Mouse (Mus musculus): Measurements from ENCODE around the gene Fam187a. TPM values are rescaled to one million over a fixed set of nuclear protein-coding genes. Genes with fewer than 3 reads are reported as not detected.

Gene Fam187a
- not detected in 2 replicates for polyA plus RNA-seq (2012; rRNA removed)

DNA sequence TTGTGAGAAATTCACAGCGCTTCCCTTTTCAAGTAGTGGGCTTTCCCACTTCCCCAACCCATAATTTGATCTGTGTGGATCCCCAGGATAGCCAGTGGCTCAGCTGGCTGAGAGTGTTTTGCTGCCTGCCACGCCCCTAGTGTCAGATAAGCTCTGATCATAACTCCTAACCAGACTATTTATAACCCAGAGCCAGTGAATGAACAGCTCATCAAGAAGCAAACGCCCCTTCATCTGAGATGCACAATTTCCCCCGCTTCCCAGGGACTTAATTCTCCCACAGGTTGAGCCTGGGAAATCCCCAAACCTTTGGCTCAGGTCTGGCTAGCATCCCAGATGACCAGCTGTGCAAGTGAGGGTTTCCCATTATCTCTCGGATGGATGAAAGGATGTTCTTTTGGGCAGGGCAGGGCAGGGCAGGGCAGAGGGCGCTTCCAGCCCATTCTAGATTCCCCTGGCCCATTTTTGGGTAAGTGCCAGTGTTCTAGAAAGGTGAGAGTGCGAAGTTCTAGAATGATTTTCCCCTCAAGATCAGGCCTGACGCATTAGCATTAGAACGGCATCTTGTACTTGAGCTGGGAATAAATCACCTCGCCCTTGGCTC, at the start of gene Fam187a:
Gene Fam187a (plus strand): TSS at position 554 of the 604 bp plus-strand sequence.
- no peak for DNase-seq (ENCODE audit: low spot score)

- DNase-seq (ENCODE audit: low spot score) = no peak
Observed at GRCm38 (mm10) chr11:102835549-102835948, 49.4 kb upstream of the Fam187a start, which contains the start of gene Higd1b. Higd1b (plus strand) TSS chr11:102835849.

DNA sequence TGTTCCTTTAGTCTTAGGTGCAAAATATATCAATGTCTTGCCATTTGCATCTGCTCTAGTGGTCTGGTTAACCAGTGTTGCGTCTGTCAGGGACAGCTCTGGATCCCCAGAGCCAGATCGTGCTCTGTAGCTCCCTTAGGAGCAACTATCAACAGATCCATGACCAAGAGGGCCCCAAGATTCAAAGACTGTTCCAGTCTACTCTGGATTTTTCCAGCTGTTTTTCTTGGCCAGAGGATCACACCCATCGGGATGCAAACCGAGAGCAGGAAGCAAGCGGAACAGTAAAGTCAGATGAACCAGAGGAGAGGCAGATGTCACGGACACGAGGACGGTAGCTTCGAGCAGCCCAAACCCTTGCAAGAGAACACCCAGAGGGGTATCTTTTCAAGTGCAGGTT, 48.8 kb upstream of the Fam187a start:
- no peak for DNase-seq (ENCODE audit: low spot score)

GRCm38 (mm10) chr11:102837385-102837784, 47.6 kb upstream of the Fam187a start:
- no peak for DNase-seq (ENCODE audit: low spot score)

DNA sequence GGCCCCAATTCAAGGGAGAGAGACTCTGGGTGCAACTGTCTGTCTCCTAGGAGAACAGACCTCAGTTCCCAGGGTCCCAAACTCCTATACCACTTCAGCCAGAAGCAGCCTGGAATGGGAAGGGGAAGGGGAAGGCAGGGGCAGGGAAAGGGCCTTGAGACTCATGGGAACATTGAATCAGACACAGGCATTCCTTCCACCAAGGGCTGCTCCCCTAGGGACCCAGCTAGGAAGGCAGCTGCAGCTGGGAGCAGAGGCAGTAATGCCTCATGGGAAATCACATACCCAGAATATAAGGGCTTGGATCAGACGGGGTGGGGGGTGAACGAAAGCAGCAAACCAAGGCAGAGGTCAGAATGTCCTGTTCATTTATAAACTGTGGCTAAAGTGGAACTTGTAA, 46.8 kb upstream of the Fam187a start:
- no peak for DNase-seq (ENCODE audit: low spot score)

GRCm38 (mm10) chr11:102838616-102839150, 46.3 kb upstream of the Fam187a start:
- no peak for DNase-seq (ENCODE audit: low spot score)

- DNase-seq (ENCODE audit: low spot score) = no peak
Observed at GRCm38 (mm10) chr11:102845926-102846325, 39.0 kb upstream of the Fam187a start.

DNA sequence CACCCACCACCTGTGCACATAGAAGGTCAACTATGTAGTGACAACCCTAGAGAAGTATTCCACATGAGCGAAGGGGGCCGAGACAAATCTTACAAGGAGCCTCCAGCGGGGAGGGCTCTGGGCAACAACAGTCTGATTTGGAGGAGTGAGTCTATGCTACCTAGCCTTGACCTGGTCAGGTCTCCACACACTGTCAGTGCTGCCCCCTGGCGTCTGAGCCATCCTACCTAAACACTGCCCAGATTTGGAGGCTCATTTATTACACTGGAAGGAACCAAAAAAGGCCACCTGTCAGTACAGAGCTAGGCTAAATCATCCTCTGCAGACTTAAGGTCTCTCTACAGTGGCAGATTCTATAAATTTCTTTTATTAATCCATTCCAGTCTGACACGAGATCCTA, 33.1 kb upstream of the Fam187a start:
- peak; percentile 47 for DNase-seq (ENCODE audit: low spot score)

GRCm38 (mm10) chr11:102853760-102854159, 31.2 kb upstream of the Fam187a start:
- DNase-seq (ENCODE audit: low spot score) = no peak

GRCm38 (mm10) chr11:102855941-102856340, 29.0 kb upstream of the Fam187a start:
- no peak for DNase-seq (ENCODE audit: low spot score)

DNA sequence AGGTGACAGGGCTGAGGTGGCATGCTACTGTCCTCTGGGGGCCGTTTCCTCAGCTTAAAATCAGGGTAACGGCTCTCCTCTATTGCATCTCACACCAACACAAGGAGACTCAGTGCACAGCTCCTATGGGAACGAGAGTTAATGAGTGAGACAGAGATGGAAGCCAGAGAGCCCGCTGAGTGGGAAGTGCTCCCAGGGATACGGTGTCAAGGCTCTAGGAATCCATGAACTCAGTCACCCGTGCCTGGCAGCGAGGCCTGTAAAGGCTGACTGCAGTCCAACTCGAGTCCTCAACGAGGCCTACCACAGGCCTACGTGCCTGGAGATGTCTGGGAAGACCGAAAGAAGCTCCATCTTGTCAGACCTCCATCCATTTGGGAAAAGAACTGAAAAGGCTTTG, 26.0 kb upstream of the Fam187a start:
- DNase-seq (ENCODE audit: low spot score) = no peak

GRCm38 (mm10) chr11:102859933-102860332, 25.0 kb upstream of the Fam187a start:
- no peak for DNase-seq (ENCODE audit: low spot score)

- no peak for DNase-seq (ENCODE audit: low spot score)
Observed at GRCm38 (mm10) chr11:102864272-102864671, 20.7 kb upstream of the Fam187a start.

DNA sequence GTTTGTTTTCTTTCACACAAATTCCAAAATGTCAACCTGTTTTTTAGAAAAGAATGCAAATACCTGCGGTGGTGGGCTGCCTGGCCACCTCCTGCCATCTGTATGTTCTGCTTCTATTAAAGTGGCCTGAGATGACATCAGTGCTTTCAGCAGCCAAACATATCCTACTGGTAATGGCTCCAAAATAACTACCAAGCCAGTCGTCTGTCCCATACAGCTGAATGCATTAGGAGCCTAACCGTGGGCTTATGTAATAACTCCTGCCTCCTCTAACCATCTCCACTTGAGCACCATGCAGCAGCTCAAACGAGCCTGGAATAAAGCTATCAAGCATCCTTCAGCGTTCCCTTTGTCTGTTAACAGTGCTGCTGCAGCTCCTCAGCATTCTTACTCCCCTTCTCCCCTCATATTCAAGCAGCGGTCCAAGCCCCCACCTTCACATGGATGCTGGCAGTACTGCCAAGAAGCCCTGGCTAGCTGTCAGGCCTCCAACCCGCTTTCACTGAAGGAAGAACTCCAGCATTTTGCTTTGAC, 10.1 kb upstream of the Fam187a start:
- no peak for DNase-seq (ENCODE audit: low spot score)

GRCm38 (mm10) chr11:102879558-102879957, 5.4 kb upstream of the Fam187a start:
- DNase-seq (ENCODE audit: low spot score) = no peak

DNA sequence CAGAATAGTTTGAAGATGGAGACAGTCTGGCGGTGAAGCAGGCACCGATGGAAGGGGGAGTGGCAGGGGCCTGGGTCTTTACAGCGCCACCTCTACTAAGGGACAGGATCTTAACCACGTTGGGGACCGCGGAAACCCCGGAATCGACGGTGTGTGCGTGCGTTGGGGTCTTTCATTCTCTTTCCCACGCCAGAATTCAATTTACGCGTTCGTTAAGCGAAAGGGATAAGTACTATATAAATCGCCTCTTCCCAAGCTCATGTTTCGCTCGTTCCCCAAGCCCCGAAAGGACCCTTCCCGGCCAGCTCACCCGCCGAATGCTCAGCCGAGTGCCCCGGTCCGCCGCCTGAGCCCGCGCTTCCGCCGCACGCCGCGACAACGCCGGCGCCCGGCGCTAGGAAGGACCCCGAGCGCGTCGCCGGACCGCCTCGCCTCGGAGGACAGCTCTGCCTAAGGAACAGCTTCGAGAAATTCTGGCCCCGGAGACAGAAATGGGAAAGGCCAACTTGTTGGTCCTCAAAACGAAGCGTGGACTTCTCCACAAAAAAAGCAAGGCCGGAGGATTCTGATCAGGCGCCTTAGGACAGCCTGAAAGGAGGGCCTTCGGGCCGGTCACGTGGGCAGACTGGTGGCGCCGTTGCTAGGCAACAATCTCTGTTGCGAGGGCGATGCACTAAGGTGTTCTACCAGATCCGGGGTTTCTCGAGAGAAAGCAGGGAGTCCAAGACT, 4.2 kb upstream of the Fam187a start, which contains the start of the genes Eftud2 and Ccdc103:
Gene Eftud2 (minus strand): TSS at position 401 of the 729 bp plus-strand sequence.
Gene Ccdc103 (plus strand): TSS at position 620 of the 729 bp plus-strand sequence.
- peak; percentile 87 for DNase-seq (ENCODE audit: low spot score)

DNA sequence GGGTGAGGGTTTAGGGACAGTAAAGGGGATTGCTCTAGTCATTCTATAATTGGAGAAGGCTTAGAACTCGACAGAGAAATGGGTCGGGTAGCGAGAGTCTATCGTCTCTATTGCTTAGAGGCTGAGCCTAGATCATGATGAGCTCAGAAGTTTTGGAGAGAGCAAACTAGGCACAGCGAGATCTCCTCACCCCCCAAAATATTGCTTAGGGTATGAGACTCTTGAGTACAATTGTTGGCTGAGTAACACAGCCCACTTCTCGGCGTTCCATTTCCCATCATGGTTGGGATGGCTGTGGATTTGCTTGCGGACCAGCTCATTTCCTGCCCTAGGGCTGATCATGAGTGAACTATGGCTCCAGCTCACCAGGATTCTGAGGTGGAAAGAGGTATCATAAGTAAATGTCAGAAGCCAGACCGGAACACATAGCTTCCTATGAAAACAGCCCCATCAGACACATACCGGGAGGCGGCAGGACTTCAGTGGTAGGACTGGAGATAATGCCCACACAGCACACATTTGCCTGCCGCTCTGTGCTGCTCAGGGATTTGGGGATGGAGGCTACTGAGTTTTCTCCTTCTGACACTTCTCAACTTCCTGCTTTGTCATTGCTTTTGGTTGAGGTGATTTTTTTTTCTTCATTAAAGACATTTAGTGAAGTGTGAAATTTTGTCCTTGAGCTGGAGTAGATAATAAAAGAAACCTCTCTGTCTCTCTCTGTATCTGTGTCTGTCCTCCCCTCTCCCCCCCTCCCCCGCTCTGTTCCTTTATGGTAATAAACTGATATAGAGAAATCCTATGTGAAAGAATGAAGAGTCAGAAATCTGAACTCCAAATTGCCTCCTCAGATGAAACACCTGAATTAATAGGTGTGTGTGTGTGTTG, 3.4 kb upstream of the Fam187a start:
- DNase-seq (ENCODE audit: low spot score) = no peak

GRCm38 (mm10) chr11:102887433-102887832, 2.5 kb downstream of the Fam187a start:
- no peak for DNase-seq (ENCODE audit: low spot score)

DNA sequence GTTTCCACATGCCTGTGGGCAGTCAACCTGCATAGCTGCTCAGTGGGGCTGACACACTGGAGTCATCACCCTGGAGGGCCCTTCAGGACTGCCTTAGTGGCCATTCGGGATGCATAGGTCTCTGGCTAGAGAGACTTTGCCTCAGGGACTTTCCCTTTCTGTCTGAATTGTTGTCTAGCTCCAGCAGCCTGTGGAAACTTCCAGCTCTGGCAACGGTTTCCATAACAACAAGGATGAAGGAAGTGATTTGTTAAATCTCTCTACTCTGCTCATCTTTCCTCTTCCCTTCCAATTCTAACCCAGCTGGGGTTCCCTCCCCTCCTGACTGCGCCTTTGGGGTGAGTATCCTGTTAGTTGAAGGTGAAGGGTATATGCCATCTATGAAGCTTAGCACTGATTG, 3.2 kb downstream of the Fam187a start:
- DNase-seq (ENCODE audit: low spot score) = no peak

GRCm38 (mm10) chr11:102890096-102890495, 5.1 kb downstream of the Fam187a start:
- no peak for DNase-seq (ENCODE audit: low spot score)

GRCm38 (mm10) chr11:102893015-102893651, 8.2 kb downstream of the Fam187a start:
- DNase-seq (ENCODE audit: low spot score) = peak; percentile 60
